8 mouse cellular contexts compared by ENCODE assay signal in genomic region chr4:58910175-58911068, GRCm38 (mm10). TPM values are rescaled to one million over a fixed set of nuclear protein-coding genes. Genes with fewer than 3 reads are reported as not detected.
DNase-seq lines count a peak whose midpoint lies in the region; ATAC-seq and TF ChIP-seq lines count a peak whose summit lies in the region.

No protein-coding gene starts in this region.

- peak overlapping the region; percentile 84 for H3K4me2 ChIP-seq in kidney, postnatal 0 days (ENCODE audit: low read length)
- H3K4me2 ChIP-seq in embryonic facial prominence, embryonic 12.5 days (replicated peaks), result peak overlapping the region; percentile 55
- H3K4me2 ChIP-seq in hindbrain, embryonic 16.5 days (ENCODE audit: low read length), result peak overlapping the region; percentile 73
- peak overlapping the region; percentile 73 for H3K4me2 ChIP-seq in midbrain, postnatal 0 days (ENCODE audit: low read depth, low read length, poor library complexity, severe bottlenecking)

- H3K4me3 ChIP-seq in kidney, postnatal 0 days (replicated peaks; ENCODE audit: low read depth, low read length), result peak overlapping the region; percentile 97
- peak overlapping the region; percentile 89 for H3K4me3 ChIP-seq in embryonic facial prominence, embryonic 12.5 days
- peak overlapping the region; percentile 98 for H3K4me3 ChIP-seq in hindbrain, embryonic 16.5 days (ENCODE audit: low read length)
- peak overlapping the region; percentile 90 for H3K4me3 ChIP-seq in midbrain, postnatal 0 days (ENCODE audit: low read depth, low read length)

- H3K36me3 ChIP-seq in kidney, postnatal 0 days (ENCODE audit: insufficient read depth, low read length), result no peaks in the 10 kb centered on the region
- H3K36me3 ChIP-seq in embryonic facial prominence, embryonic 12.5 days, result no peaks in the 10 kb centered on the region
- H3K36me3 ChIP-seq in hindbrain, embryonic 16.5 days (ENCODE audit: control insufficient read depth, insufficient read depth, low read length), result no peaks in the 10 kb centered on the region
- H3K36me3 ChIP-seq in midbrain, postnatal 0 days (ENCODE audit: insufficient read depth, low read length), result no peaks in the 10 kb centered on the region

- H3K27me3 ChIP-seq in kidney, postnatal 0 days (ENCODE audit: insufficient read depth, low read length), result no peaks in the 10 kb centered on the region
- H3K27me3 ChIP-seq in embryonic facial prominence, embryonic 12.5 days, result no peaks in the 10 kb centered on the region
- no peaks in the 10 kb centered on the region for H3K27me3 ChIP-seq in hindbrain, embryonic 16.5 days (replicated peaks; ENCODE audit: control insufficient read depth, insufficient read depth, low read length)
- H3K27me3 ChIP-seq in midbrain, postnatal 0 days (ENCODE audit: insufficient read depth, low read length), result no peaks in the 10 kb centered on the region

- H3K27ac ChIP-seq in kidney, postnatal 0 days, result peak overlapping the region; percentile 98; the same call in 1 of the 2 replicates
- no peak overlapping the region for H3K27ac ChIP-seq in embryonic facial prominence, embryonic 12.5 days
- peak overlapping the region; percentile 99 for H3K27ac ChIP-seq in hindbrain, embryonic 16.5 days (ENCODE audit: low read depth, low read length)
- peak overlapping the region; percentile 99 for H3K27ac ChIP-seq in midbrain, postnatal 0 days (ENCODE audit: low read depth, low read length)

- WGBS in kidney, postnatal 0 days, result 28% methylated on average over 16 of the region's 16 CpGs
- 30% methylated on average over 16 of the region's 16 CpGs for WGBS in embryonic facial prominence, embryonic 12.5 days
- 34% methylated on average over 16 of the region's 16 CpGs for WGBS in hindbrain, embryonic 16.5 days
- 33% methylated on average over 16 of the region's 16 CpGs for WGBS in midbrain, postnatal 0 days

- peaks cover 8% of the 10 kb centered on the region for H3K4me1 ChIP-seq in kidney, postnatal 0 days (replicated peaks; ENCODE audit: insufficient read depth, low read length)
- peaks cover 6% of the 10 kb centered on the region for H3K4me1 ChIP-seq in embryonic facial prominence, embryonic 12.5 days
- H3K4me1 ChIP-seq in hindbrain, embryonic 16.5 days (ENCODE audit: control insufficient read depth, insufficient read depth, low read depth, low read length), result peaks cover 14% of the 10 kb centered on the region
- peaks cover 3% of the 10 kb centered on the region; the same call in 1 of the 2 replicates for H3K4me1 ChIP-seq in midbrain, postnatal 0 days (ENCODE audit: insufficient read depth, low read length)

- DNase-seq in kidney, postnatal 0 days (ENCODE audit: low spot score), result no peak
- DNase-seq in kidney, postnatal 36 days, result no peak
- no peak for DNase-seq in midbrain, postnatal 0 days (ENCODE audit: low spot score)
- no peak for DNase-seq in kidney, postnatal 14 days
- no peak for DNase-seq in kidney, postnatal 4 days

- no peak for ATAC-seq in kidney, postnatal 0 days (replicated peaks; ENCODE audit: low FRiP score, low read depth)
- ATAC-seq in embryonic facial prominence, embryonic 12.5 days (ENCODE audit: insufficient number of reproducible peaks, insufficient read depth, low FRiP score, low TSS enrichment), result no peak
- no peak for ATAC-seq in hindbrain, embryonic 16.5 days
- no peak for ATAC-seq in midbrain, postnatal 0 days (ENCODE audit: low FRiP score)
- no peak for ATAC-seq in megakaryocyte progenitor cell, adult 5-6 weeks (replicated peaks; ENCODE audit: poor library complexity)

- no peaks in the 10 kb centered on the region for H3K9me3 ChIP-seq in kidney, postnatal 0 days (replicated peaks; ENCODE audit: low read length)
- no peaks in the 10 kb centered on the region for H3K9me3 ChIP-seq in embryonic facial prominence, embryonic 12.5 days
- no peaks in the 10 kb centered on the region for H3K9me3 ChIP-seq in hindbrain, embryonic 16.5 days (ENCODE audit: control insufficient read depth, low read length)
- H3K9me3 ChIP-seq in midbrain, postnatal 0 days (ENCODE audit: low read length), result no peaks in the 10 kb centered on the region

- TF ChIP-seq CTCF in kidney, postnatal 0 days (IDR thresholded peaks at IDR 0.05; ENCODE audit: low read depth), result no peak
- no peak for TF ChIP-seq CTCF in midbrain, postnatal 0 days (IDR thresholded peaks at IDR 0.05)

- peak overlapping the region; percentile 99 for H3K9ac ChIP-seq in kidney, postnatal 0 days (ENCODE audit: low read depth, low read length)
- H3K9ac ChIP-seq in embryonic facial prominence, embryonic 12.5 days, result peak overlapping the region; percentile 38
- H3K9ac ChIP-seq in hindbrain, embryonic 16.5 days (ENCODE audit: low read depth, low read length), result peak overlapping the region; percentile 99; the same call in 1 of the 2 replicates
- H3K9ac ChIP-seq in midbrain, postnatal 0 days (replicated peaks; ENCODE audit: low read length, poor library complexity, severe bottlenecking), result peak overlapping the region; percentile 98

RNA-seq across cellular contexts. Expression of gene Ecpas, which starts 2.1 kb away (rescaled TPM):
- polyA plus RNA-seq in kidney, postnatal 0 days (2015; fragmentation: Nextera tagmentation; extraction: Ambion mirVana), result 25.5 and 26.5 TPM in 2 replicates
- 42.3 and 44.7 TPM in 2 replicates for polyA plus RNA-seq in embryonic facial prominence, embryonic 12.5 days (2016; fragmentation: Nextera tagmentation; extraction: Ambion mirVana)
- 29.0 and 31.1 TPM in 2 replicates for polyA plus RNA-seq in hindbrain, embryonic 16.5 days (2015; fragmentation: Nextera tagmentation; extraction: Ambion mirVana)
- 64.8 and 77.5 TPM in 2 replicates for total RNA-seq in midbrain, postnatal 0 days (2014; rRNA removed)
- polyA plus RNA-seq in midbrain, postnatal 0 days (2015; fragmentation: Nextera tagmentation; extraction: Ambion mirVana), result 28.4 and 36.8 TPM in 2 replicates
- total RNA-seq in megakaryocyte progenitor cell, adult 5-6 weeks (2015), result 108 and 109 TPM in 2 replicates
- total RNA-seq in megakaryocyte progenitor cell, adult 5-6 weeks (2017), result 75.8 and 86.8 TPM in 2 replicates

RNA-seq across cellular contexts. Expression of gene Zkscan16, which starts 33.0 kb away (rescaled TPM):
- 0.40 and 0.54 TPM in 2 replicates for polyA plus RNA-seq in kidney, postnatal 0 days (2015; fragmentation: Nextera tagmentation; extraction: Ambion mirVana)
- 1.3 and 1.5 TPM in 2 replicates for polyA plus RNA-seq in embryonic facial prominence, embryonic 12.5 days (2016; fragmentation: Nextera tagmentation; extraction: Ambion mirVana)
- polyA plus RNA-seq in hindbrain, embryonic 16.5 days (2015; fragmentation: Nextera tagmentation; extraction: Ambion mirVana), result 2.0 and 2.7 TPM in 2 replicates
- total RNA-seq in midbrain, postnatal 0 days (2014; rRNA removed), result 4.9 and 7.6 TPM in 2 replicates
- polyA plus RNA-seq in midbrain, postnatal 0 days (2015; fragmentation: Nextera tagmentation; extraction: Ambion mirVana), result 2.2 and 2.4 TPM in 2 replicates
- not detected in 2 replicates for total RNA-seq in megakaryocyte progenitor cell, adult 5-6 weeks (2015)
- total RNA-seq in megakaryocyte progenitor cell, adult 5-6 weeks (2017), result not detected in 2 replicates

Comparison
In these comparisons a context has a peak if more than half of its experiments do, and no peak if none do; other contexts are left out.
1. H3K9ac ChIP-seq: peak in every context shown above with its lines; median percentile 99 in kidney, postnatal 0 days; 99 in hindbrain, embryonic 16.5 days; 98 in midbrain, postnatal 0 days; 38 in embryonic facial prominence, embryonic 12.5 days.